Mouse (Mus musculus): ENCODE results near the gene Gm42669. TPM values are rescaled to one million over a fixed set of nuclear protein-coding genes. Genes with fewer than 3 reads are reported as not detected.
A peak's percentile ranks its signal among the peaks of the same experiment; 100 is the strongest.

Gene Gm42669
- total RNA-seq (2014; rRNA removed; ENCODE audit: low replicate concordance), result 0.23 TPM in 1 of 2 replicates, not detected in the other
- 0.10 and 0.15 TPM in 2 replicates for polyA plus RNA-seq (2015; fragmentation: Nextera tagmentation; extraction: Ambion mirVana)

DNA sequence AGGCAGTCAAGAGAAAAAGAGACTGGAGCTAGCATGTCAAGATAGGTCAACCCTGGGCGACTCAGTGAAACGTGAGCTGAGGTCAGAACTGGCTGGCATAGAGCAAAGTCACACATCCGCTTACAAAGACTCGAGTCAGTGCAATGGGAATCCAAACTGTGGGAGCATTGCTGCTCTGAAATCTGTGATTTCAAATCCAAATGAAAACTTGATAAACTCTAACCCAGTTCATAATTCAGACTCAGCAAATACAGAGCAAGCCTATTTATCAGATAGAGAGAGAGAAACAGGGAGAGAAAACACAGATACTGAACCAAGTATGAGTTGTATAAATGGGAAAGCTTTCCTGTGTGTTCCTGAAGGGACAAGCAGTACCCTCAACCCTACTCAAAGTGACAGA lies at the start of gene Gm42669:
Gm42669 (plus strand) TSS at position 301 of the 400 bp plus-strand sequence.
- Histone ChIP-seq H3K4me2 (ENCODE audit: low read depth, low read length) (no peak within 1 kb of the TSS), H3K9me3 (replicated peaks; ENCODE audit: control insufficient read depth, low read length) (no peaks in the 10 kb centered on the region), H3K36me3 (replicated peaks; ENCODE audit: control insufficient read depth, insufficient read depth, low read length) (0 out of 2 replicates have a peak, but pooled peaks cover 5% of the 10 kb centered on the region), H3K27ac (ENCODE audit: low read depth) (no peak within 1 kb of the TSS), H3K9ac (replicated peaks; ENCODE audit: low read depth, low read length) (no peak within 1 kb of the TSS), H3K27me3 (ENCODE audit: control insufficient read depth, insufficient read depth, low read length) (no peaks in the 10 kb centered on the region), H3K4me1 (ENCODE audit: control insufficient read depth, insufficient read depth) (no peaks in the 10 kb centered on the region), H3K4me3 (ENCODE audit: low read depth, low read length) (no peak within 1 kb of the TSS)
- no peak for ATAC-seq (ENCODE audit: insufficient read depth, low read depth)
- TF ChIP-seq EP300 (IDR thresholded peaks at IDR 0.05; ENCODE audit: low read depth) (no peak), CTCF (IDR thresholded peaks at IDR 0.05; ENCODE audit: low read depth) (no peak)
- DNase-seq (ENCODE audit: low spot score), result no peak
- 70% methylated on average over 4 of the region's 4 CpGs for WGBS

DNA sequence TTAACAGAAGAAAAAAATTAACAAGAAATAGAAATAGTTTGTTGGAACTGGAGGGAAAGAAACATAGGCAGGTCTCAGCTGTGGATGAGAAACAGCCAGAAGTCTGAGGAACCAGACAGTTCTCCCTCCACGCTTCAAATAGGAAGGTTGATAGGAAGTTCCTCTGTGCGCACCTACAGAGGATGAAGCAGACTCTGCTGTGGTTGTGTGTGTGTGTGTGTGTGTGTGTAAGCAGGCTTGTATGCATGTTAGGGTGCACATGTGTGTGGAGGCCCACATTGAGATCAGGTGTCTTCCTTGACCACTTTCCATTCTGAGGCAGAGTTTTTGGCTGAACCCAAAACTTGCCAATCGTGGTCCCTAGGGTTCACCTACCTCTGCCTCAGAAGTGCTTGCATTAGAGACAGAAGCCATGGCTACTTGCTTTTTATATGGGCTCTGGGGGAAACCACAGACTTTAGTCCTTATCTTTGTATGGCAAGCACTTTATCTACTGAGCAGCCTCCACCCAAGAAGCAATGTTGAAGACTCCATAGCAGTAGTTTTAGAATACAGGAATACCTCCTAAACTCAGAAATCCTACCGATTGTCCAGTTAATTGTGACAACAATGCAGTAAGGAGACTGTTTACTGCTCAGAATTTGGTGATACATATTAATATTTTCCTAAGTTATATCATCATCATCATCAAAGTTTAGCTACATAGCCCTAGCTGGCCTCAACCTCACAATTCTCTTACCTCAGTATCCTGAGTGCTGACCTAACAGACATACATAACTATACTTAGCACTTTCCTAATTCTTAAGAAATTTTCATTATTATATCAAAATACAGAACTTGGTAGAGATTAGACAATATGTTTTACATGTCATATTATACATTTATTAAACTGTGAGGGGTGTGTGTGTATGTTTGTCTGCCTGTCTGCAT lies 45.0 kb upstream of the Gm42669 start:
- Histone ChIP-seq H3K27me3 (ENCODE audit: control insufficient read depth, insufficient read depth, low read length) (no peaks in the 10 kb centered on the region), H3K4me1 (ENCODE audit: control insufficient read depth, insufficient read depth) (peaks cover 9% of the 10 kb centered on the region; the same call in 1 of the 2 replicates), H3K4me2 (ENCODE audit: low read depth, low read length) (no peak overlapping the region), H3K9me3 (replicated peaks; ENCODE audit: control insufficient read depth, low read length) (no peaks in the 10 kb centered on the region), H3K4me3 (ENCODE audit: low read depth, low read length) (no peak overlapping the region), H3K27ac (ENCODE audit: low read depth) (no peak overlapping the region), H3K36me3 (replicated peaks; ENCODE audit: control insufficient read depth, insufficient read depth, low read length) (no peaks in the 10 kb centered on the region), H3K9ac (replicated peaks; ENCODE audit: low read depth, low read length) (no peak overlapping the region)
- no peak for TF ChIP-seq CTCF (IDR thresholded peaks at IDR 0.05; ENCODE audit: low read depth)
- TF ChIP-seq EP300 (IDR thresholded peaks at IDR 0.05; ENCODE audit: low read depth), result no peak
- ATAC-seq (ENCODE audit: insufficient read depth, low read depth), result no peak
- WGBS, result 76% methylated on average over 4 of the region's 4 CpGs
- no peak for DNase-seq (ENCODE audit: low spot score)

DNA sequence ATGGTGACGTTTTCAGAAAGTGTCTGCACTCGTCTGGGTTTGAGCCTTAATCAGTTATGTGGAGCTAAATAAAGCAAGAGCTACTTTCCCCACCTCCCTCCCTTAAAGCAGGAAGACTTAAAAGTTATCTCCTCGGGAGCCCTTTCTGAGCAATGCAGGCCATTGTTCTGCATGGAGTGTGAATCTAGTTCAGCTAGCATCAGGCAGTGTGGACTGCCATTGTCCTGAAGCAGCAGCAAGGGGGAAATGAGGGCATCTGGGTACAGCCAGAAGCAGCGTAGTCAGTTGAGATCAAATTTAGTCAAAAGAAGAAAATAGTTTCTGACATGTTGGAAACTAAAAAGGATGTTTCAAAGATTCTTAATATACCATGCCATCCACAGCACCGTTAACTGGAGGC lies 40.9 kb upstream of the Gm42669 start:
- DNase-seq (ENCODE audit: low spot score) (peak; percentile 22), ATAC-seq (ENCODE audit: insufficient read depth, low read depth) (no peak)
- 14% methylated on average over 5 of the region's 5 CpGs for WGBS
- Histone ChIP-seq H3K9me3 (replicated peaks; ENCODE audit: control insufficient read depth, low read length) (no peaks in the 10 kb centered on the region), H3K4me3 (ENCODE audit: low read depth, low read length) (no peak overlapping the region), H3K27me3 (ENCODE audit: control insufficient read depth, insufficient read depth, low read length) (no peaks in the 10 kb centered on the region), H3K36me3 (replicated peaks; ENCODE audit: control insufficient read depth, insufficient read depth, low read length) (peaks cover 8% of the 10 kb centered on the region), H3K4me1 (ENCODE audit: control insufficient read depth, insufficient read depth) (peaks cover 9% of the 10 kb centered on the region; the same call in 1 of the 2 replicates), H3K9ac (replicated peaks; ENCODE audit: low read depth, low read length) (no peak overlapping the region), H3K27ac (ENCODE audit: low read depth) (no peak overlapping the region), H3K4me2 (ENCODE audit: low read depth, low read length) (no peak overlapping the region)
- TF ChIP-seq EP300 (IDR thresholded peaks at IDR 0.05; ENCODE audit: low read depth) (no peak), CTCF (IDR thresholded peaks at IDR 0.05; ENCODE audit: low read depth) (no peak)

- TF ChIP-seq CTCF (IDR thresholded peaks at IDR 0.05; ENCODE audit: low read depth) (no peak), EP300 (IDR thresholded peaks at IDR 0.05; ENCODE audit: low read depth) (no peak)
- Histone ChIP-seq H3K27me3 (ENCODE audit: control insufficient read depth, insufficient read depth, low read length) (no peaks in the 10 kb centered on the region), H3K4me2 (ENCODE audit: low read depth, low read length) (no peak overlapping the region), H3K9me3 (replicated peaks; ENCODE audit: control insufficient read depth, low read length) (no peaks in the 10 kb centered on the region), H3K27ac (ENCODE audit: low read depth) (peak overlapping the region; percentile 32; the same call in 1 of the 2 replicates), H3K4me1 (ENCODE audit: control insufficient read depth, insufficient read depth) (peaks cover 9% of the 10 kb centered on the region; the same call in 1 of the 2 replicates), H3K36me3 (replicated peaks; ENCODE audit: control insufficient read depth, insufficient read depth, low read length) (peaks cover 8% of the 10 kb centered on the region), H3K4me3 (ENCODE audit: low read depth, low read length) (no peak overlapping the region), H3K9ac (replicated peaks; ENCODE audit: low read depth, low read length) (no peak overlapping the region)
- ATAC-seq (ENCODE audit: insufficient read depth, low read depth), result no peak
- no peak for DNase-seq (ENCODE audit: low spot score)
- WGBS, result 50% methylated on average over 4 of the region's 4 CpGs
These were observed 40.3 kb upstream of the Gm42669 start for GRCm38 (mm10) chr5:107467098-107467497.

- Histone ChIP-seq H3K4me3 (ENCODE audit: low read depth, low read length) (no peak overlapping the region), H3K27me3 (ENCODE audit: control insufficient read depth, insufficient read depth, low read length) (no peaks in the 10 kb centered on the region), H3K36me3 (replicated peaks; ENCODE audit: control insufficient read depth, insufficient read depth, low read length) (peaks cover 8% of the 10 kb centered on the region), H3K9ac (replicated peaks; ENCODE audit: low read depth, low read length) (no peak overlapping the region), H3K4me1 (ENCODE audit: control insufficient read depth, insufficient read depth) (peaks cover 9% of the 10 kb centered on the region; the same call in 1 of the 2 replicates), H3K27ac (ENCODE audit: low read depth) (no peak overlapping the region), H3K9me3 (replicated peaks; ENCODE audit: control insufficient read depth, low read length) (no peaks in the 10 kb centered on the region), H3K4me2 (ENCODE audit: low read depth, low read length) (no peak overlapping the region)
- 29% methylated on average over 10 of the region's 10 CpGs for WGBS
- DNase-seq (ENCODE audit: low spot score), result no peak
- TF ChIP-seq CTCF (IDR thresholded peaks at IDR 0.05; ENCODE audit: low read depth) (no peak), EP300 (IDR thresholded peaks at IDR 0.05; ENCODE audit: low read depth) (no peak)
- ATAC-seq (ENCODE audit: insufficient read depth, low read depth), result no peak
These were observed 36.7 kb upstream of the Gm42669 start for GRCm38 (mm10) chr5:107470600-107471329.

All from heart, postnatal 0 days (tissue).